Mouse (Mus musculus): Measurements from ENCODE around the gene Maml3.
A peak's percentile ranks its signal among the peaks of the same experiment; 100 is the strongest.

Maml3 gene

GRCm38 (mm10) chr3:51661880-51662550, 442.9 kb downstream of the Maml3 start:
- peak in 1 of 2 experiments; percentile 26 for DNase-seq (ENCODE audit: low spot score in 2 of 2)

GRCm38 (mm10) chr3:51661376-51661775, 443.5 kb downstream of the Maml3 start:
- DNase-seq (ENCODE audit: low spot score in 2 of 2) = peak in 1 of 2 experiments; percentile 28

GRCm38 (mm10) chr3:51660821-51661276, 444.0 kb downstream of the Maml3 start:
- DNase-seq (ENCODE audit: low spot score in 2 of 2) = no peak

- DNase-seq (ENCODE audit: low spot score in 2 of 2) = no peak
Observed at GRCm38 (mm10) chr3:51660060-51660459, 444.8 kb downstream of the Maml3 start, which contains the start of gene Mgst2. Mgst2 (plus strand) TSS chr3:51660360.

- DNase-seq (ENCODE audit: low spot score in 2 of 2) = no peak
Observed at GRCm38 (mm10) chr3:51659415-51659814, 445.5 kb downstream of the Maml3 start.

- peak in 1 of 2 experiments; percentile 38 for DNase-seq (ENCODE audit: low spot score in 2 of 2)
Observed at GRCm38 (mm10) chr3:51654303-51655055, 450.4 kb downstream of the Maml3 start.

GRCm38 (mm10) chr3:51652701-51653100, 452.2 kb downstream of the Maml3 start:
- peak in 1 of 2 experiments; percentile 55 for DNase-seq (ENCODE audit: low spot score in 2 of 2)

GRCm38 (mm10) chr3:51652292-51652691, 452.6 kb downstream of the Maml3 start:
- DNase-seq (ENCODE audit: low spot score in 2 of 2) = peak; percentile 71 to 89

GRCm38 (mm10) chr3:51651149-51651548, 453.7 kb downstream of the Maml3 start:
- no peak for DNase-seq (ENCODE audit: low spot score in 2 of 2)

GRCm38 (mm10) chr3:51649986-51650385, 454.9 kb downstream of the Maml3 start:
- DNase-seq (ENCODE audit: low spot score in 2 of 2) = no peak

GRCm38 (mm10) chr3:51649426-51649825, 455.4 kb downstream of the Maml3 start:
- no peak for DNase-seq (ENCODE audit: low spot score in 2 of 2)

GRCm38 (mm10) chr3:51648037-51648664, 456.7 kb downstream of the Maml3 start:
- peak; percentile 56 to 77 for DNase-seq (ENCODE audit: low spot score in 2 of 2)

- no peak for DNase-seq (ENCODE audit: low spot score in 2 of 2)
Observed at GRCm38 (mm10) chr3:51647356-51647755, 457.5 kb downstream of the Maml3 start.

GRCm38 (mm10) chr3:51646301-51646700, 458.6 kb downstream of the Maml3 start:
- DNase-seq (ENCODE audit: low spot score in 2 of 2) = no peak

GRCm38 (mm10) chr3:51645484-51645883, 459.4 kb downstream of the Maml3 start:
- DNase-seq (ENCODE audit: low spot score in 2 of 2) = no peak

GRCm38 (mm10) chr3:51638260-51638659, 466.6 kb downstream of the Maml3 start:
- DNase-seq (ENCODE audit: low spot score in 2 of 2) = no peak

GRCm38 (mm10) chr3:51637326-51637725, 467.6 kb downstream of the Maml3 start:
- DNase-seq (ENCODE audit: low spot score in 2 of 2) = no peak

- peak in 1 of 2 experiments; percentile 44 for DNase-seq (ENCODE audit: low spot score in 2 of 2)
Observed at GRCm38 (mm10) chr3:51636700-51637099, 468.2 kb downstream of the Maml3 start.

- no peak for DNase-seq (ENCODE audit: low spot score in 2 of 2)
Observed at GRCm38 (mm10) chr3:51635960-51636359, 468.9 kb downstream of the Maml3 start.
